Mouse (Mus musculus): ENCODE results near the gene Mast4.

Gene Mast4

DNA sequence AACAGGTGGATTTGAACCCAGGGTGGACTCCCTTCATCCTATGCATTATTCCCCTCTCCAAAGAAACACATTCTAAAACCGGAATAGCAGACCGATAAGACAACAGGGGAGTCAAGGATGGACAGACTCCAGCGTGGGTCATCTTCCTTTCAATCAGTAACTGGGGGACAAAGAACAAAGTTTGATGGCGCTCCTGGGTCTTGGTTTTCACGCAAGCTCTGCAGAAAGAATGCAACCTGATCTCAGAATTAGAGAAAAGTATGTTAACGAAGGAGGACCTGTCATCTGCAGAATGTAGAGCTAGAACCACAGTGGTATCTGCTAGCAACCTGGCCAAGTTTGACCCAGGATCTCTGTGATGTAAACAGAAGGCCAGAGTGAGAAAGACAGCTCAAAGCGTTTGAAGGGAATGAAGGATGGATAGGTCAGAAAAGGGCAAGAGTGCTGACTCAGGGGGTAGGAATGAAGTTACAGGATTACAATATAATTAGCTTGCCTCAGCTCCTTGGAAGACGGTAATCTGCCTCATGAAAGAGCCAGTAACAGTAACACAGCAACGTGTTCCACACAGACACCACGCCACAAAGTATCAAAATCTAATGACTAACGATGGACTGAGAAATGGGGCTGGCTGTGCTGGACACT, 345.9 kb downstream of the Mast4 start:
- DNase-seq (ENCODE audit: low spot score in 2 of 2), result no peak

DNA sequence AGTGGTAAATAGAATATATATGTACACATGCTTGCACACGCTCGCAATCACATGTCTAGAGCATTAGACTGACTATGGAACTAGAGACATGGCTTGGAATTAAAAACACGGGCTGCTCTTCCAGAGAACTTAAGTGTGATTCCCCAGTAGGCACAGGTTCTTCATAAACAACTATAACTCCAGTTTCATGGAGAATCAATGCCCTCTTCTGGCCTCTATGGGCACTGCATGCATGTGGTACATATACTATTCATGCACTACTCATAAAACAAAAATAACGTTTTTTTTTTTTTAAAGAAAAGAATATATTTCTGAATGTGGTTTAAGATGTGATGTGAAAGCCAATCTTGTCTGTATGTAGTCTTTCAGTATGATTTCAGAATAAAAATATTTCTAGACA, 349.7 kb downstream of the Mast4 start:
- DNase-seq (ENCODE audit: low spot score in 2 of 2), result no peak

DNA sequence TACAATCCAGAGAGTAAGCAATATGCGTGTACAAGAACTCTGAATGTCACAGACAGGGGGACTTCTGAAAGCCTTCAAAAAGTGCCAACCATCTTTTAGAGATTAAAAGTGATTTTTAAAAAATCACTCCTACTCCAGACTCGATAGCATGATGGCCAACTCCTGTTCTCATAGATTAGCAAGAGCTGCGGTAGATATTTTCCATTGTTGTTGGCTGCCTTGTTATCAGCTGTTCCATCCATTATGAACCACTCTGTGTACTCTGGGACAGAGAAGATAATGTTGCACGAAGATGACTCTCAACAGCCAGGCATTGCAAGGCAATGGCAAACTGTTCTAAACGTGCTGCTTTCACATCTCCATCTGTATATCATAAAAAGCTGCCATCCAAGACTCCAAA, 360.4 kb downstream of the Mast4 start:
- DNase-seq (ENCODE audit: low spot score in 2 of 2), result no peak

DNA sequence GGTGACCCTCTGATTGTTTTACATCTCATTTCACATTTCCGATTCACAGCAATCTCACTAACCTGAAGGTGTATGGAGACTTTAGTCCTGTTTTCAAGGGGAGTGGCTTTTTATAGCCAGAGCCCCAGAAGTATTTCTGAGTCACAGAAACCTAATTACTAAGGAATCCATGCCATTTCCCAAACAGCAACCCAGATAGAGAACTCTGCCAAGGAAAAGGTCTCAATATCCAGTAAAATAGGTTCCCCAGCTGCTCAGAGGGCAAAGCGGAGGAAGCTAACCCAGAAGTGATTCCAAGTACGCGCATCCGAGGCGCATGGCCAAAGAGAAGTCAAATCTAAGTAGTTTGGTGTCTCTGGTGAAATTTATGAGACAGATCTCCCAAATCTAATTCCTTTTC, 370.8 kb downstream of the Mast4 start:
- DNase-seq (ENCODE audit: low spot score in 2 of 2), result no peak

DNA sequence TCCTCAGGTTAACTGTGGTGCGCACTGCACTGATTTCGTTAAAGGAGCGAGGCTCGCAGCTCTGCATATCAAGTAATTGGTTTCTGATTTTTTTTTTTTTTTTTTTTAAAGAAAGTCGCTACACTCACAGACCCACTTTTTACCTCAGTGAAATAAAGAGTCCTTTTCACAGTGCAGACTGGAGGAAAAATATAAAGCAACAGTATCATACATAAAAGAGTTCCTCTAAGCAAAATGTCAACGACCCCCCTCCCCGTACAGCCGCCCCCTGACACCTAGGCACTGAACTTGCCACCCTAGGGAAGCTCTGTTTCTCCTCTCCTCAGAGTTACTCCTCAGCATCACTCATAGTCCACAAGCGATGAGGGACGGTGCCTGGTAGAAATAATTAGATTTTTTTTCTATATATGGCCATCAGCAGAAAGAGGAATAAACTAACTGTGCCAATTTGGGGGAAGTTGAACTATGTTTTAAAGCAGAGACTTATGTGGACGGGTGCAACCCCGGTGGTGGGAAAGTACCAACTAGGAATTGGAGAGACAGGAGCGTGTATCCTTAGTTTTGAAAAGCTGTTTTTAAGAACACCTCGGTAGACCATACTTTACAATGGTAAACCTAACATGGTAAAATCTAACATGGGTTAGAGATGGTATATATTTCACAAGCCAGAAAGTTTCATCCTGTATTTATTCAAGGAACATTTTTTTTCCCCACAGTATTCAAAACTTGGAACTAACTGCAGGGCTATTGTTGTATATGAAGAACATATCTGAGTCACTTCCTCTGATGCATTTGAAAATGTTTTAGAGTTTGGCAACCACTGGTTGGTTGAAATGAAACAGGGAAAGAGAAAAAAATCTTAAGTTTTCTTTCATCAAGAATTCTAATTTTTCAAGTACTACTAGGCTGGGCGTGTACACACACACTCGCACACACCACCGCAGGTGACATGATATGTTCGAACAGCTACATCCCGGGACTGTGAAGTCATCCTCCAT, 375.7 kb downstream of the Mast4 start:
- DNase-seq (ENCODE audit: low spot score in 2 of 2), result no peak

DNA sequence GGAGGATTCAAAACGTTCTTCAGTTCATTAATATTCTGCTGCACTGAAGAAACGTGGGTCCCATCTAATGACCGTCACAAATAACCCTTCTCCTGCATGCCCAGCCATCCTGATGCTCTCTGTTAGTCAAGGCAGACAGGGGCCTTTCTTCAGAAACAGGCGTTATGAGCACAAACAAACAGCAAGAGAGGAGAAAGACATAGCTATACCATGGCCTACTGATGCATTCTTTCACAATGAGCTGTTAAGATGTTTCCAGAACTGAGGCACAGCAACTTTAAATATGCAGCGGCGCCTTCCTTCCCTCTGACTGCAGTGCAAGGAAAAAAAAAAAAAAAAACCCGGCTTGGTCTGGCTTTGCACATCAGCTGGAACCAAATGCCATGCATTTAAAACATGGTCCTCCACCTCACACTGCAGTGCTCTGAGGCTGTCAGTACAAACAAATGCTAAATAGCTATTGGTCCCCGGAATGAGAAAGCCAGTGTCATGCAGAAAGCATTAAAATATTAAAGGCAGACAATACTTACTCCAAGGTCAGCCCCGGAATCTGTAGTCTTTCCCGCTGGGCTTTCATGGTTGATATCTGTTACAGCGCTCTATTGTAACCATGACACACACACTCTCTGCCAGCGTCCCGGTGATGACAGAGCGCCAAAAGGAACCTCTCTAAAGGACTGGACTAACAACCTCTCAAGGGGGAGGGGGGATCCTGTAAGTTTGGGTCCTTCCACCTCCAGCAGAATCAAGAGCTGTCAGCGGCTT, 376.6 kb downstream of the Mast4 start:
- DNase-seq (ENCODE audit: low spot score in 2 of 2), result no peak

DNA sequence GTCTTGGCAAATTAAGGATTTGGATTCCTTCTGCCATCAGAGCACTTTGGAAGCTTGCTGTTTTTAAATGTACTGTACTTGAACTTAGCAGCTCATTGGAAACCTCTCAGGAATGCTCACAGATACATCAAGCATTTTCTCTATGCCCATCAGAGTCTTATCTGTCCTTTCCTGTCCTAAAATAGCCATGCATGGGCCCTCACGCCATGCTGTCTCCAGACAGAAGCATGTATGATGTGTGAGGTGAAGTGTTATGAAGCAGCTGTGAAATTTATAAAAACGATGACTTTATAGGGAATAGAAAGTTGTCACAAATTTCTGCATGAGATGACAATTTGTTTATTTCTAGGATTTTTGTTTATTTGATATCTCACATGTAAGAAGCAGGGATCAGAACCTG, 378.8 kb downstream of the Mast4 start:
- DNase-seq (ENCODE audit: low spot score in 2 of 2), result no peak

DNA sequence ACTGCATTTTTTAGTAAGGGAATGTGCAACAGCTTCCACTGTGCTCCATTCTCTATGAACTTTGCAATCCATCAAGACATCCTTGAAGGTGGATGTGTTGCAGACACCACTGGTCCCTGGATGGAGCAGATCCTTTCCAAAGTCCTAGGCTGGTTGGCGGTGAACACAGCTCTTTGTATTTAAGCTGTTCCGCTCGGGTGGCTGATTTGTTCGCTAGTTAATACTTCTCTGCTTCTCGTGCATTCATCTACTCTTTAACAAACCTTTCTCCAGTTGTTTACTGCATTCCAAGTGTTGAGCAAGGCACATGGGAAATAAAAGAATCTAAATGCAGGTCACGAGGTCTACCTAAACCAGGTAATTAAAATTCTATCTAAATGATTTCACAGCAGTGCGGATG, 384.5 kb downstream of the Mast4 start:
- no peak for DNase-seq (ENCODE audit: low spot score in 2 of 2)

DNA sequence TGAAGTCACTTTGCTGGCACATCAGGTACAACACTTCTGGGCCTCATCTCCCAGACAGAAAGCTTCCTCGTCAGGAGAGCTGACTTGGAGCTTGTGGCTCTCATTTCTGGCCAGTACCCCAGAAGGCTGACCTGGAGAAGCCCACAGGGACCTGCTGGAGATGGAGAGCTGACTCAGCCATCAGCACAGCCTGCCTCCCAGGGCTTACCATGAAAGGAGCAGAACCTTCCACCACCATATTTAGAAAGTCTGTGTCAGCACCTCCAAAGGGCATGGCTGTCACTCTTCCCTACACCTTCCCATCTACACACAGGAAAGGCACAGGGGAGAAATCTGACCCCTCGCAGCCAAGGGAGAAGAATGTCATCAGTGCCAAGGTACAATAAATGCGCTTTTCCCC, 385.3 kb downstream of the Mast4 start:
- no peak for DNase-seq (ENCODE audit: low spot score in 2 of 2)

DNA sequence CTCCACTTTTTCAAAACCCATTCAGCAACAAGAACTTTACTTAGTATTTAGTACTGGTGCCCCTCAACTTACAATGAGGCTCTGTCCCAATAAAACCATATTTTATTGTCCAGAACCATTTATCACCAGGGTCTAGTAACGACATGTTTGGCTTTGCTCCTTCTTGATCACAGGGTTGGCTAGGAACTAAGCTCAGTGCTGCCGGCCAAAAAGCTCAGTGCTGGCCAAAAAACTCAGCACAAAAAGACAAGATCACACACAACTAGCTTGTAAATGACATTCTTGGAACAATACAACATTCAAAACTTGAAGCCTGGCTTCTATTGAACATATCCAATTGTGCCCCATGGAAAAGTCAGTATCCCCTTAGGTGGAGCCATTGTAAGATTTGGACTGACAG, 386.8 kb downstream of the Mast4 start:
- no peak for DNase-seq (ENCODE audit: low spot score in 2 of 2)

DNA sequence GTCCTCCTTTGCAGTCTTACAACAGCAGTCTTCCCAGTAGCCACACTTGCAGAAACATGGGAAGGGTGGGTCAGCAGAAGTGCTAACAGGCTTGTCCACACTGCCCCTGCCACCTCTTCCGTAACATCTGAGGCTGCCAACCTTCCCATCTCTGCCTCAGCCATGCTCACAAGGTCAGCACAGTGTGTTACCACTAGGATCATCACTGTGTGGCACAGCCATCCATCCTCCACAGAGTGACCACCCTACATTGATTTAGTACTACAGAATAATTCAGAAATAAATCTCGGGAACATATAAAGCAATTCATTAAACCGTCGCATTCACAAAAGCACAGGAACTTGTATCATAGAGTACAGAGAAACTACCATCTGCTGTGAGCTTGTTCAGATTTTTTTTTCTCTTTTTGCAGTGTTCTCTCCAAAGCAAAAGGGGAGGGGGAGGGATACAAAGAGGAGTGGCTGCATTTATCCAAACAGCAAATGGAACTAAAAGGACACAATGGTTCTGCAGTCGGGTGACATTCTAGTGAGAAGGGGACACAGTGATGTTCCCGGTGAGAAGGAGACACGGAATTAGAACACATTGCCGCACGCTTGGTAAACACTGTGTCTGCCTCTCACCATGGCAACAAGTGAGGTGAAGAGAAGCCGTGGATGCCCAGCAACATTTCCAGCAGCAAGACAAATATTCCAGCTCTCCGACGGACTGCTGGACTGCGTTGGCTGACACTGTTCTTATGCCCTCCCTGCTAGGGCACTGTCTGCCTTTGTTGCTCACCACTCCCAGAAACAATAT, 388.1 kb downstream of the Mast4 start:
- DNase-seq (ENCODE audit: low spot score in 2 of 2), result no peak

DNA sequence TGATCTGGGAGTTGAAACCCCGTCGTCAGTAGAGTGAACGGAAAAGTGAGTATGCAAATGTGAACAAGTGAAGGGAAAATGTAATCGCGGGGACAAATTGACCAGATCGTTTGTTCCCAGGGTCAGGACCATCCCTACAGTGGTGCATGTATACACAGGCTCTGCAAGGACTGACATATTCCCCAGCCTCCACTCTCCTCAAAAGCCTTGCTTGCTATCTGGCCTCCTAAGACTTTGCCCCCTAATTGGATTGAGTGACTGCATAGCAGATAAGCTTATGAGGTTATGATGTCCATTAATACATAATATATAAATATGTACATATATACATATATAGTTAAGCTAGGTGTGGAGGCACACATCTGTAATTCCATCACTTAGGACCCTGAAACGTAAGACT, 388.8 kb downstream of the Mast4 start:
- no peak for DNase-seq (ENCODE audit: low spot score in 2 of 2)

DNA sequence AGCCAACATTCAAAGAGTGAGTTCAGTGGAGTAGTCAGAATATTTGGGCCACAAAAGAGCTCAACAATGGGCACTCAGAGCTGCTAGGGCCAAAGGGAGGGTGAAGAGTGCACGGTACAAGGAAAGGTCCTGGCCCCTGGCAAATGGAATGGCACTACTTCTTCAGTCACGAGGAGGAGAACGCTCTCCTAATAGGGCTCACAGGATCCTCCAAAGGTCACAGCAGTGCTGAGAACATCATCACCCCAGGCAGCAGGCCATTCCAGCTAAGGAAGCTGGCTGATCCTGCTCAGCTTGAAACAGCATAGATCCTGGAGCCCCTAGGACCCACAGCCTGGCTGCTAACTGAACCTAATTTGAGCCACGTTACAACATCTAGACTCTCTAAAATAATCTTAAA, 389.8 kb downstream of the Mast4 start:
- no peak for DNase-seq (ENCODE audit: low spot score in 2 of 2)

DNA sequence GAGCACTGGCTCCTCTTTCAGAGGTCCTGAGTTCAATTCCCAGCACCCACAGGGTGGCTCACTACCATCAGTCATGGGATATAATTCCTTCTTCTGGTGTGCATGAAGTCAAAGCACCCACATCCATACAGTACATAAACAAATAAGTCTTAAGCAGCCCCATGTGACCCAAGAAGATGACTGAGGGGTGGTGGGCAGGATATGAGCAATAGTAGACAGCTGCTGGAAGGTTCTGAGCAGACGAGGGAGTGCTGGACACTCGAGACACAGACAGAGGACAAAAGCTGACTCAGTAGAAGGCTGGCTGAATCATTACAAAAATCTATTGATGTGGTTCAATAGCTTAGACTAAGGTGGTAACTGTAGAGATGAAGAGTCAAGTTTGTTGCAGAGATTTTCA, 391.7 kb downstream of the Mast4 start:
- DNase-seq (ENCODE audit: low spot score in 2 of 2), result no peak

DNA sequence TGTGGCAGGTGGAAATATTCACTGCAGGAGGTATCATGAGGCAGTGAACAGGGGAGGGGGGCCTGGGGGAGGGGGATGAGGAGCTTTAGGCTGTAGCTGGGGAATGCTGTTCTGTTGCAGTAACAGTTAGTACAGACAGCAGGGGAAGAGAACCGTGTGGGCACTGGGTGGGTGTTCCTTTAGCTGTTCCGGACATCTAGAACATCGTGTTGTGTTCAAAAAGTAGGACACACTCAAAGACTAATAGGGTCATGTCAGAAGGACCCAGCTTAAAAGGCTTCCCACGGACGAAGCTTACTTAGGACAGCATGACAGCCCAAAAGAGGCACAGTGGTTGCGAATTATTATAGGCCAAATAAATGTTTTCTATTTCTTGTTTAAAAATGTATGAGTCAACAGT, 393.8 kb downstream of the Mast4 start:
- no peak for DNase-seq (ENCODE audit: low spot score in 2 of 2)

DNA sequence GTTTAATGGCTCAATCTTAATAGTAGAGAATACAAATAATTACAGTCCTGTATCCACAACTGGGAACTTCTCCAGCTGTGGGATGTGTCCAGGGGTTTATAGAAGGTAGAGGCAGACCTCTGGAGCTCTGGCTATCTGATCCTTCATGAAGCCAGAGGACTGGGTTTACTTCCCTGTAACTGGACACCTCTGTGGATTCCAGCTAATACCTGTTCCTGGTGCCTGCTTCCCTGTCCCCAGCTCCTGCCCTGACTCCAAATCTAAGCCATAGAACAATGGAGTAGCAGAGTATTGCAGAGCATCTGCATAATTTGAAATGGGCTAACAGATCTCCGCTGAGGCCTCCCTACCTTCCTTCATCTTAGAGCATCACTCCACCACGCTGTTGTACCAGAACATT, 398.1 kb downstream of the Mast4 start:
- DNase-seq (ENCODE audit: low spot score in 2 of 2), result no peak

DNA sequence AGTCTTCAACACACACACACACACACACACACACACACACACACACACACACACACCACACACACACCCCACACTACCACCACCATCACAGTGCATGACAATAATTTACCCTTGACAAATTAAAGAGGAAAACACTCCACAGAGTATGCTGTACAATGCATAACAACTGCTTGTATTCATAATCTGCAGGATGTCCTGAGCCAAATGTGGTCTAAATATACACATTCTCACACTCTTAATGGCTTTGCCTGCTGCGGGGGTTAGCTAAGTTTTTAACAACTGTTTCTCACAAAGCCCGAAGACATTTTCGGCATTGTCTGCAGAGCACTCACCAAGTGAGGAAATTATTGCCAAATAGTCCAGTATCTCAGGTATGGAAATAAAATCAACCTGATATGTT, 398.5 kb downstream of the Mast4 start:
- no peak for DNase-seq (ENCODE audit: low spot score in 2 of 2)

DNA sequence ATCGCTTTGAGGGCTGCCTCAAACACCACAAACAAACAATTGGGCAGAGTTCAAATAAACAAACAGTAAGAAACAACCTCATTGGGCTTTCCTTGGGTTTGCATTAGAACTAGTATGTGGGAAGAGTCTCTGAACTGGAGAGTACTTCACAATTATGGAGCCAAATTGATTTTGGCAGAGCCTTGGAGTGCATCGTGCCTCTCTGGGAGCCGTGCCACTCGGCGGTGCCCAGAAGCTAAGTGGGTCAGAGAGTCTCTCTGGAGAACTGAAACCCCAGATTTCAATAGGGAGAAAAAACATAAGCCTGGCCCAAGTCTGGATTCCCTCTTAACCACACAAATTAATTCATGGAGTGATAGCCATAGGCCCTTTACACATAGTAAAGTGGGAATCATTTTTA, 400.6 kb downstream of the Mast4 start:
- no peak for DNase-seq (ENCODE audit: low spot score in 2 of 2)

DNA sequence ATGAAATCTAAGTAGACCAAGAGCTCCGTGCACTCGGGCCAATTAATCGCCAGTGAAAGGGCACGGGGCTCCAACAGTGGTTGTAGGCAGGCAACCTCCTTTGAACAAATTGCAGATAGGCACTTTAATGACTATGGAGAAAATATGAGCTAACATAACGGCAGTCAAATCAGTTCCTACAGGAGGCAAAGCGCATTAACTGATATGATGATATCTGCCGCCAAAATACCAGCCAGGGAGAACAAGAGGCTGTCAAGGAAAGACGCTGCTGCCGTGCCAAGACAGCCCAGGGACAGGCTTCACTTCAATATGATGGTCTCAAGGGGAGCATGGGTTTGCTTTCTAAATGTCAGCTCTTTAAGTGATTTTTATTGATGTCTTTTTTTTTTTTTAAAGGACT, 401.9 kb downstream of the Mast4 start:
- DNase-seq (ENCODE audit: low spot score in 2 of 2), result no peak

DNA sequence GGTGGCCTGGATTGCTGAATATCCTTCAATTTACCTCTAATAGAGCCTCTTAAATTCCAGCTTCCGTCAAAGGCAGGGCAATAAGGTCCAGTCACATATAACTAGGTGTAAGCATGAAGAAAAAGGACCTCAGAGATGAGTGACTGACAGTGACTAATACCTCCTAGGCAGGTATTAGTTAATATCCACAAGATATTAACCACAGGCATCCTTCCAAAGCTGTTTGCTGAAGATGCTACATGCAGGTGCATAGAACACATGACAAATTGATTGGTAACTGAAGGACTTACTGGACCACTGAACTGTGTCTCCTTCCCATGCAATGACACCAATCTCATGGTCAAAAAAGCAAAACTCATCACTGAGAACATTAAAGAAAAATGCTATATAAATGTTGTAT, 402.3 kb downstream of the Mast4 start:
- no peak for DNase-seq (ENCODE audit: low spot score in 2 of 2)

DNA sequence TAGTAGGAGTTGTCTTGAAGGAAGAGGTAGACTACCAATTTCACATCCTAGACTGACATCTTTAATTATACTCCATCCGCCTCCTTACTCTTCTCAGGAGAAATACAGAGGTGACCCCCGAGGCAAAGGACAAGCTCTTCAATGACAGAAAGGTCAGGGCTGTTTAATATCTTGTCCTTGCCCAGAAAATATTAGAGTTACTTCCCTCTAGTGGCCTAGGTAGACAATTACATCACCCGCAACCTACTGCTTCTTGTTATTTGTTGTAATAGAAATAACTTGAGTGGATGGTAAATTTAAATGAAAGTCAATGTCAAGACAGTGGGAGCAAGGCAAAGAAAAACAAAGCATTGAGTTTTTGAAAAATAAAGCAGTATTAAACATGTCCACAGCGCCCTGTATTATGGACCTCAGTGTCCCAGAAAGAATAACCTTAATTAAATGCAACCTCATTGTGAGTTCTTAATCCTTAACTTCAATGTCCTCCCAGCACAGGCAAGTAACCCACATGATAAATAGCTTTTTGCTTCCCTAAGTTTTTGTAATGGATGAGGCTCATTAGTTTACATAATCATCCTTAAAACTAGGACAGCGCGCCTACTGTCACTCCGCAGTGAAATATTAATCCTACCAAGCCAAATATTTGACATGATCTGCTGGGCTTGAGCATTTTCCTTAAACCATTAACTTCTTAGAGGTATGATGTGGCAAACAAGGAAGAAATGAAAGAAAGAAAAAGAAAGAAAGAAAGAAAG, 408.3 kb downstream of the Mast4 start:
- DNase-seq (ENCODE audit: low spot score in 2 of 2), result no peak
